Mouse (Mus musculus) midbrain, embryonic 12.5 days (tissue): ENCODE results near the gene Whrn. TPM values are rescaled to one million over a fixed set of nuclear protein-coding genes. Genes with fewer than 3 reads are reported as not detected.

Source experiments
- ATAC-seq: fragments of 200-750 bp; cut with Nextera tagmentation; 2 replicates; pipeline ENCODE4 v1.8.0; 2017; ENCODE audit warnings: low read depth, moderate TSS enrichment, moderate library complexity; ENCODE audit not compliant: low FRiP score
- H3K27ac ChIP-seq: fragments of 300-500 bp; sonication (generic); replicated peaks from 2 replicates; pipeline ENCODE4 v1.5.1; 2016; ENCODE audit warnings: mild to moderate bottlenecking
- H3K27me3 ChIP-seq: fragments of 300-500 bp; sonication (generic); 2 replicates; pipeline ENCODE4 v1.6.1; 2016; ENCODE audit warnings: mild to moderate bottlenecking
- H3K36me3 ChIP-seq: fragments of 300-500 bp; sonication (generic); 2 replicates; pipeline ENCODE4 v1.6.1; 2016
- H3K4me1 ChIP-seq: fragments of 300-500 bp; sonication (generic); 2 replicates; pipeline ENCODE4 v1.6.1; 2016
- H3K4me2 ChIP-seq: fragments of 300-500 bp; sonication (generic); replicated peaks from 2 replicates; pipeline ENCODE4 v1.6.1; 2016; ENCODE audit warnings: mild to moderate bottlenecking, moderate library complexity
- H3K4me3 ChIP-seq: fragments of 300-500 bp; sonication (generic); 2 replicates; pipeline ENCODE4 v1.5.1; 2016; ENCODE audit warnings: mild to moderate bottlenecking
- H3K9ac ChIP-seq: fragments of 300-500 bp; sonication (generic); replicated peaks from 2 replicates; pipeline ENCODE4 v1.6.1; 2016; ENCODE audit warnings: mild to moderate bottlenecking, moderate library complexity
- H3K9me3 ChIP-seq: fragments of 300-500 bp; sonication (generic); 2 replicates; pipeline ENCODE4 v1.6.1; 2016; ENCODE audit warnings: mild to moderate bottlenecking
- whole genome bisulfite sequencing: fragments of 180-500 bp; shearing (Covaris S2); methylation state at CpG from one replicate; pipeline ENCODE4 v1.1.7; 2016; 5-methylcytosine and 5-hydroxymethylcytosine counted together
- polyA plus RNA-seq: library from polyadenylated mRNA; unstranded; fragments of >200 nt; fragmentation: Nextera tagmentation; extraction: Ambion mirVana; gene quantifications from 2 replicates; pipeline ENCODE4 v1.2.1, GENCODE M21; 2016

Whrn gene
- 15.4 and 16.9 TPM in 2 replicates for polyA plus RNA-seq

GRCm38 (mm10) chr4:63495915-63496278 lies at the start of gene Whrn:
Gene Whrn, minus strand, starts transcription at chr4:63495991.
- WGBS, result 0% methylated on average over 16 of the region's 34 CpGs
- ATAC-seq, result peak; percentile 81
- H3K36me3 ChIP-seq, result no peaks in the 10 kb centered on the region
- peak within 1 kb of the TSS; percentile 93 for H3K4me2 ChIP-seq
- H3K4me3 ChIP-seq, result peak within 1 kb of the TSS; percentile 75
- no peaks in the 10 kb centered on the region for H3K9me3 ChIP-seq
- peaks cover 44% of the 10 kb centered on the region for H3K4me1 ChIP-seq
- H3K27ac ChIP-seq, result peak within 1 kb of the TSS; percentile 22; the same call in 1 of the 2 replicates
- peaks cover 12% of the 10 kb centered on the region for H3K27me3 ChIP-seq
- peak within 1 kb of the TSS; percentile 72 for H3K9ac ChIP-seq

GRCm38 (mm10) chr4:63545231-63545958 lies 49.6 kb upstream of the Whrn start:
- Histone ChIP-seq H3K4me3 (peak overlapping the region; percentile 88), H3K9ac (peak overlapping the region; percentile 92), H3K9me3 (no peaks in the 10 kb centered on the region), H3K4me2 (peak overlapping the region; percentile 73), H3K4me1 (peaks cover 26% of the 10 kb centered on the region), H3K36me3 (peaks cover 20% of the 10 kb centered on the region), H3K27ac (peak overlapping the region; percentile 80), H3K27me3 (no peaks in the 10 kb centered on the region)
- no peak for ATAC-seq
- WGBS, result 15% methylated on average over 26 of the region's 26 CpGs

- Histone ChIP-seq H3K4me2 (peak within 1 kb of the TSS; percentile 73), H3K27me3 (no peaks in the 10 kb centered on the region), H3K9ac (peak within 1 kb of the TSS; percentile 92), H3K4me1 (peaks cover 26% of the 10 kb centered on the region), H3K36me3 (peaks cover 19% of the 10 kb centered on the region), H3K9me3 (no peaks in the 10 kb centered on the region), H3K27ac (peak within 1 kb of the TSS; percentile 80), H3K4me3 (peak within 1 kb of the TSS; percentile 88)
- WGBS, result 1% methylated on average over 53 of the region's 57 CpGs
- peak; percentile 97 for ATAC-seq
Observed at GRCm38 (mm10) chr4:63544494-63545230, 48.9 kb upstream of the Whrn start, which contains the start of gene Atp6v1g1. Gene Atp6v1g1, plus strand, starts transcription at chr4:63544772.

- ATAC-seq, result peak; percentile 55
- WGBS, result 61% methylated on average over 10 of the region's 10 CpGs
- Histone ChIP-seq H3K9ac (peak overlapping the region; percentile 92; the same call in 1 of the 2 replicates), H3K4me2 (peak overlapping the region; percentile 73), H3K27ac (peak overlapping the region; percentile 80), H3K4me3 (peak overlapping the region; percentile 88), H3K36me3 (peaks cover 11% of the 10 kb centered on the region), H3K9me3 (no peaks in the 10 kb centered on the region), H3K27me3 (no peaks in the 10 kb centered on the region), H3K4me1 (peaks cover 26% of the 10 kb centered on the region)
Observed at GRCm38 (mm10) chr4:63543746-63544493, 48.1 kb upstream of the Whrn start.

- WGBS, result 75% methylated on average over 2 of the region's 2 CpGs
- no peak overlapping the region for H3K9ac ChIP-seq
- no peaks in the 10 kb centered on the region for H3K36me3 ChIP-seq
- H3K9me3 ChIP-seq, result no peaks in the 10 kb centered on the region
- H3K4me2 ChIP-seq, result no peak overlapping the region
- ATAC-seq, result no peak
- H3K27ac ChIP-seq, result no peak overlapping the region
- peaks cover 22% of the 10 kb centered on the region for H3K4me1 ChIP-seq
- H3K4me3 ChIP-seq, result no peak overlapping the region
- H3K27me3 ChIP-seq, result no peaks in the 10 kb centered on the region
Observed at GRCm38 (mm10) chr4:63542209-63542608, 46.4 kb upstream of the Whrn start.

GRCm38 (mm10) chr4:63537602-63538001 lies 41.8 kb upstream of the Whrn start:
- H3K4me3 ChIP-seq, result no peak overlapping the region
- no peak overlapping the region for H3K4me2 ChIP-seq
- no peaks in the 10 kb centered on the region for H3K27me3 ChIP-seq
- ATAC-seq, result no peak
- H3K27ac ChIP-seq, result no peak overlapping the region
- H3K9me3 ChIP-seq, result no peaks in the 10 kb centered on the region
- H3K36me3 ChIP-seq, result no peaks in the 10 kb centered on the region
- no peaks in the 10 kb centered on the region for H3K4me1 ChIP-seq
- WGBS, result 80% methylated on average over 4 of the region's 4 CpGs
- no peak overlapping the region for H3K9ac ChIP-seq

GRCm38 (mm10) chr4:63530409-63530808 lies 34.6 kb upstream of the Whrn start:
- H3K4me3 ChIP-seq, result no peak overlapping the region
- ATAC-seq, result no peak
- H3K9ac ChIP-seq, result no peak overlapping the region
- no peak overlapping the region for H3K27ac ChIP-seq
- 87% methylated on average over 7 of the region's 7 CpGs for WGBS
- H3K4me1 ChIP-seq, result no peaks in the 10 kb centered on the region
- H3K36me3 ChIP-seq, result no peaks in the 10 kb centered on the region
- H3K27me3 ChIP-seq, result no peaks in the 10 kb centered on the region
- no peaks in the 10 kb centered on the region for H3K9me3 ChIP-seq
- no peak overlapping the region for H3K4me2 ChIP-seq

GRCm38 (mm10) chr4:63528946-63529345 lies 33.2 kb upstream of the Whrn start:
- Histone ChIP-seq H3K9ac (no peak overlapping the region), H3K27me3 (no peaks in the 10 kb centered on the region), H3K4me1 (no peaks in the 10 kb centered on the region), H3K36me3 (no peaks in the 10 kb centered on the region), H3K4me3 (no peak overlapping the region), H3K9me3 (no peaks in the 10 kb centered on the region), H3K4me2 (no peak overlapping the region), H3K27ac (no peak overlapping the region)
- 85% methylated on average over 6 of the region's 6 CpGs for WGBS
- ATAC-seq, result no peak

- WGBS, result 75% methylated on average over 8 of the region's 8 CpGs
- Histone ChIP-seq H3K9ac (no peak overlapping the region), H3K36me3 (no peaks in the 10 kb centered on the region), H3K9me3 (no peaks in the 10 kb centered on the region), H3K4me3 (no peak overlapping the region), H3K4me2 (no peak overlapping the region), H3K4me1 (no peaks in the 10 kb centered on the region), H3K27ac (no peak overlapping the region), H3K27me3 (no peaks in the 10 kb centered on the region)
- no peak for ATAC-seq
Observed at GRCm38 (mm10) chr4:63525514-63525913, 29.7 kb upstream of the Whrn start.

- no peak overlapping the region for H3K27ac ChIP-seq
- no peak for ATAC-seq
- no peak overlapping the region for H3K4me3 ChIP-seq
- no peaks in the 10 kb centered on the region for H3K27me3 ChIP-seq
- H3K9me3 ChIP-seq, result no peaks in the 10 kb centered on the region
- no peak overlapping the region for H3K4me2 ChIP-seq
- no peaks in the 10 kb centered on the region for H3K4me1 ChIP-seq
- H3K9ac ChIP-seq, result no peak overlapping the region
- H3K36me3 ChIP-seq, result no peaks in the 10 kb centered on the region
- 84% methylated on average over 2 of the region's 2 CpGs for WGBS
Observed at GRCm38 (mm10) chr4:63521813-63522419, 26.1 kb upstream of the Whrn start.

- no peak for ATAC-seq
- H3K9ac ChIP-seq, result no peak overlapping the region
Observed at GRCm38 (mm10) chr4:63515021-63515420, 19.2 kb upstream of the Whrn start.

More at GRCm38 (mm10) chr4:63515021-63515420, 19.2 kb upstream of the Whrn start:
- Histone ChIP-seq H3K4me1 (no peaks in the 10 kb centered on the region), H3K4me3 (no peak overlapping the region), H3K36me3 (no peaks in the 10 kb centered on the region), H3K9me3 (no peaks in the 10 kb centered on the region), H3K4me2 (no peak overlapping the region), H3K27me3 (no peaks in the 10 kb centered on the region), H3K27ac (no peak overlapping the region)
- 92% methylated on average over 5 of the region's 5 CpGs for WGBS
